Mouse (Mus musculus): ENCODE measurements at regions not wholly inside any gene's neighbourhood (a gene's known extent, or its start where the extent isn't known, plus 50 kb on each side); places are given as distances from the start of the nearest gene placed in this dataset.

DNA sequence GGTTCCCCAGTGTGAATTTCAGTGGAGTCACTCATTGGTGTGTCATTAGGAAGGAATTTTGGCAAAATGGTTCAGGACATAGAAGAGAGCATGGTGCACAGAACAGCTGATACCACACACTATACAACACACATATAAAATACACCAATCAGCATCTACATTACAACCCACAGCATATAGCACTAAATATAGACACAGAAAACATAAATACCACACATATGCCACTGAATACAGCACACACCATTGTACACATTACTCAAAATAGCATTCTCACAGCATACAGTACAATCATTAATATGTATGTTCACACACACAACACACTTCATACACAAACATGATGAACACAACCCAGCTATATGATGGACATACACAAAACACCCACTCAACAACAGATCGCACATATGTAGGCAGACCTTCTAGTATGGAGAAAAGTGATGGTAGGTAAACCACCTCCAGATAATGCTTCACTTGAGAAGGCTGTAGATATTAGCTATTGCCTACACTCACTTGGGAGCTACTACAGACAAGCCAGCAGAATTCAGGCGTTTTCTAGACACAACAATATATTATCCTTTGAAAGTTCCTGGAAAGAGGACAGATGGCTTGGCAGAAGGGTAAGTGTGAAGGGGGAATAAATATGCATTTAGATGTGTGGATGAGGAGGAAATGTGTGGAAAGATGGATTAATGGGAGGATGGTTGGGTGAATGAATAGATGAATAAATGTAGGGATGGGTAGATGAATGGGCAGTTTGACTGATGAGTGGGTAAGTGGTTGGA lies 71.6 kb upstream of the Zmat1 start:
- whole genome bisulfite sequencing = 82% methylated on average over 2 of the region's 2 CpGs
- no peak for ATAC-seq (replicated peaks; ENCODE audit: low FRiP score)
- Histone ChIP-seq H3K9me3 (ENCODE audit: control insufficient read depth, low read length) (no peaks in the 10 kb centered on the region), H3K9ac (ENCODE audit: low read length) (no peak overlapping the region), H3K36me3 (ENCODE audit: control insufficient read depth, insufficient read depth, low read length) (no peaks in the 10 kb centered on the region), H3K27ac (ENCODE audit: low read depth, low read length) (no peak overlapping the region), H3K4me3 (ENCODE audit: low read depth, low read length) (no peak overlapping the region), H3K4me2 (ENCODE audit: low read depth, low read length, severe bottlenecking) (no peak overlapping the region), H3K27me3 (ENCODE audit: control insufficient read depth, insufficient read depth, low read length) (peaks cover 9% of the 10 kb centered on the region), H3K4me1 (replicated peaks; ENCODE audit: control insufficient read depth, insufficient read depth, low read length) (no peaks in the 10 kb centered on the region)
- no peak for DNase-seq (ENCODE audit: low spot score)

DNA sequence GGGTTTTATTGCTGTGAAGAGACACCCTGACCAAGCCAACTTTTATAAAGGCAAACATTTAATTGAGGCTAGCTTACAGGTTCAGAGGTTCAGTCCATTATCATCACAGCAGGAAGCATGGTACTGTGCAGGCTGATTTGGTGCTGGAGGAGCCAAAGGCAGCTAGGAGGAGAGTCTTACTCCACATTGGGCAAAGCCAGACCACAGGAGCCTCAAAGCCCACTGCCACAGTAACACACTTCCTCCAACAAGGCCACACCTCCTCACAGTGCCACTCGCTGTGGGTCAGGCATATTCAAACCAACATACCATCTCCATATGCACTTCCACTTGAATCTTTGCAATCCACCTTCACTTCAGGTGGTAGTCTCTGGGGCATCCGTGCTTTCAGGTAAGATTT lies 70.4 kb upstream of the Zmat1 start:
- Histone ChIP-seq H3K27me3 (ENCODE audit: control insufficient read depth, insufficient read depth, low read length) (peaks cover 9% of the 10 kb centered on the region), H3K4me3 (ENCODE audit: low read depth, low read length) (no peak overlapping the region), H3K4me1 (replicated peaks; ENCODE audit: control insufficient read depth, insufficient read depth, low read length) (no peaks in the 10 kb centered on the region), H3K27ac (ENCODE audit: low read depth, low read length) (no peak overlapping the region), H3K4me2 (ENCODE audit: low read depth, low read length, severe bottlenecking) (no peak overlapping the region), H3K36me3 (ENCODE audit: control insufficient read depth, insufficient read depth, low read length) (no peaks in the 10 kb centered on the region), H3K9ac (ENCODE audit: low read length) (no peak overlapping the region), H3K9me3 (ENCODE audit: control insufficient read depth, low read length) (no peaks in the 10 kb centered on the region)
- ATAC-seq (replicated peaks; ENCODE audit: low FRiP score) (no peak), DNase-seq (ENCODE audit: low spot score) (no peak)
- WGBS = 71% methylated on average over 2 of the region's 2 CpGs

- Histone ChIP-seq H3K27me3 (ENCODE audit: control insufficient read depth, insufficient read depth, low read length) (peaks cover 14% of the 10 kb centered on the region), H3K4me2 (ENCODE audit: low read depth, low read length, severe bottlenecking) (no peak overlapping the region), H3K9ac (ENCODE audit: low read length) (no peak overlapping the region), H3K36me3 (ENCODE audit: control insufficient read depth, insufficient read depth, low read length) (no peaks in the 10 kb centered on the region), H3K27ac (ENCODE audit: low read depth, low read length) (no peak overlapping the region), H3K4me1 (replicated peaks; ENCODE audit: control insufficient read depth, insufficient read depth, low read length) (no peaks in the 10 kb centered on the region), H3K4me3 (ENCODE audit: low read depth, low read length) (no peak overlapping the region), H3K9me3 (ENCODE audit: control insufficient read depth, low read length) (no peaks in the 10 kb centered on the region)
- ATAC-seq (replicated peaks; ENCODE audit: low FRiP score) (no peak), DNase-seq (ENCODE audit: low spot score) (no peak)
- WGBS = 78% methylated on average over 2 of the region's 2 CpGs
These were observed 66.9 kb upstream of the Zmat1 start for GRCm38 (mm10) chrX:135075903-135076302.

DNA sequence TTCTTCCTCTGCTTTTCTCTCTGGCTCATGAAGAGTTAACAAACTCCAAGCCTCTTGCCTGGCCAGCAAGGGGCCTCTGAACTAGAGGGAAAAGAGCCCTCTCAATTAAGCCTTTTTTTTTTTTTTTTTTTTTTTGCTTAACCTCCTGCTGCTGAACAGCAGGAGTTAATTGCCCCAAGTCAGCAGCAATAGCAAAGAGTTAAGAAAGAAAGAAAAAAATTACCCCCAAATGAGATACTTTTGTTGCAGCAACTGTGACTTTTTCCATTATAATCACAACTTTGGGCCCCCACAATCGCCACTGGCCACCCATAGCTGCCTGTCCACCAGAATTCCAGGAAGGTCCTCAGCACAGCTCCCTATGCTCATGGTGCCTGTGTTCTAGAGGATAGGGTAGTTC lies 60.4 kb upstream of the Zmat1 start:
- Histone ChIP-seq H3K9ac (ENCODE audit: low read length) (no peak overlapping the region), H3K9me3 (ENCODE audit: control insufficient read depth, low read length) (no peaks in the 10 kb centered on the region), H3K27me3 (ENCODE audit: control insufficient read depth, insufficient read depth, low read length) (peaks cover 18% of the 10 kb centered on the region), H3K4me2 (ENCODE audit: low read depth, low read length, severe bottlenecking) (no peak overlapping the region), H3K4me1 (replicated peaks; ENCODE audit: control insufficient read depth, insufficient read depth, low read length) (no peaks in the 10 kb centered on the region), H3K27ac (ENCODE audit: low read depth, low read length) (no peak overlapping the region), H3K36me3 (ENCODE audit: control insufficient read depth, insufficient read depth, low read length) (no peaks in the 10 kb centered on the region), H3K4me3 (ENCODE audit: low read depth, low read length) (no peak overlapping the region)
- DNase-seq (ENCODE audit: low spot score) (no peak), ATAC-seq (replicated peaks; ENCODE audit: low FRiP score) (no peak)
- whole genome bisulfite sequencing = 21% methylated on average over 1 of the region's 1 CpGs

DNA sequence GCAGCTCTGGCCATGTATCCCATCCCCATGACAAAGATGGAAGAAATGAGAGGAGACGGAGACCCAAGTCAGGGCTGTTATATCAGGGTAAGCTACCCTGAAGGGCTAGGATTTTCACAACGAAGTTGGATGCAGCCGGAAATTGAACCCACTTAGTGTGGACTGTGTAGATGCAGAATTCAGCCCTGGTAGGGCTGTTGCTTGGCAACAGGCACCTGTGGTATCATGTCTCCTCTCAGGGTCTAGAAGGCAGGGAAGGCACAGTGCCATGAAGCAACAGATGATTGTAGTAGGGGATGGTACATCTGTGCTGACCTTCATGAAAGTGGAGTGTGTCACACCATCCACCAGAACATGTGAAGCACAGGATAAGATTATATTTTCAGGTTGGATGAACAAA lies 51.2 kb upstream of the Zmat1 start:
- Histone ChIP-seq H3K4me1 (replicated peaks; ENCODE audit: control insufficient read depth, insufficient read depth, low read length) (no peaks in the 10 kb centered on the region), H3K9me3 (ENCODE audit: control insufficient read depth, low read length) (no peaks in the 10 kb centered on the region), H3K4me3 (ENCODE audit: low read depth, low read length) (no peak overlapping the region), H3K36me3 (ENCODE audit: control insufficient read depth, insufficient read depth, low read length) (no peaks in the 10 kb centered on the region), H3K9ac (ENCODE audit: low read length) (no peak overlapping the region), H3K27ac (ENCODE audit: low read depth, low read length) (no peak overlapping the region), H3K4me2 (ENCODE audit: low read depth, low read length, severe bottlenecking) (no peak overlapping the region), H3K27me3 (ENCODE audit: control insufficient read depth, insufficient read depth, low read length) (peaks cover 12% of the 10 kb centered on the region)
- ATAC-seq (replicated peaks; ENCODE audit: low FRiP score) = no peak
- 77% methylated on average over 3 of the region's 3 CpGs for WGBS
- DNase-seq (ENCODE audit: low spot score) = no peak

- 74% methylated on average over 3 of the region's 3 CpGs for WGBS
- peaks cover 6% of the 10 kb centered on the region; the same call in 1 of the 2 replicates for H3K27me3 ChIP-seq (ENCODE audit: control insufficient read depth, insufficient read depth, low read length)
These were observed 49.9 kb upstream of the Zmat1 start for GRCm38 (mm10) chrX:135058949-135059348.

More at GRCm38 (mm10) chrX:135058949-135059348, 49.9 kb upstream of the Zmat1 start:
- Histone ChIP-seq H3K36me3 (ENCODE audit: control insufficient read depth, insufficient read depth, low read length) (no peaks in the 10 kb centered on the region), H3K4me3 (ENCODE audit: low read depth, low read length) (no peak overlapping the region), H3K4me2 (ENCODE audit: low read depth, low read length, severe bottlenecking) (no peak overlapping the region), H3K4me1 (replicated peaks; ENCODE audit: control insufficient read depth, insufficient read depth, low read length) (no peaks in the 10 kb centered on the region), H3K9ac (ENCODE audit: low read length) (no peak overlapping the region), H3K27ac (ENCODE audit: low read depth, low read length) (no peak overlapping the region), H3K9me3 (ENCODE audit: control insufficient read depth, low read length) (no peaks in the 10 kb centered on the region)
- DNase-seq (ENCODE audit: low spot score) (no peak), ATAC-seq (replicated peaks; ENCODE audit: low FRiP score) (no peak)

Measured in forebrain, embryonic 11.5 days (tissue).